Mouse (Mus musculus) kidney, embryonic 14.5 days (tissue): ENCODE data around the gene Osbpl6. TPM values are rescaled to one million over a fixed set of nuclear protein-coding genes. Genes with fewer than 3 reads are reported as not detected.

Experiments used
- ATAC-seq: fragments of 200-750 bp; cut with Nextera tagmentation; 2 replicates; pipeline ENCODE4 v1.8.0; 2017; ENCODE audit warnings: moderate number of reproducible peaks, mild to moderate bottlenecking, moderate TSS enrichment, moderate library complexity; ENCODE audit not compliant: low FRiP score, low TSS enrichment
- H3K27ac ChIP-seq: fragments of 300-500 bp; sonication (generic); 2 replicates; pipeline ENCODE4 v1.5.1; 2014; ENCODE audit warnings: low read depth, mild to moderate bottlenecking, low read length, moderate library complexity, mixed read lengths
- H3K27me3 ChIP-seq: fragments of 300-500 bp; sonication (generic); 2 replicates; pipeline ENCODE4 v1.6.1; 2014; ENCODE audit warnings: mild to moderate bottlenecking, low read length; ENCODE audit not compliant: control insufficient read depth, insufficient read depth
- H3K36me3 ChIP-seq: fragments of 300-500 bp; sonication (generic); 2 replicates; pipeline ENCODE4 v1.6.1; 2014; ENCODE audit warnings: low read length, mixed read lengths; ENCODE audit not compliant: control insufficient read depth, insufficient read depth
- H3K4me1 ChIP-seq: fragments of 300-500 bp; sonication (generic); 2 replicates; pipeline ENCODE4 v1.6.1; 2014; ENCODE audit warnings: low read length, mixed read lengths; ENCODE audit not compliant: control insufficient read depth, insufficient read depth
- H3K4me2 ChIP-seq: fragments of 300-500 bp; sonication (generic); replicated peaks from 2 replicates; pipeline ENCODE4 v1.6.1; 2014; ENCODE audit warnings: low read depth, mild to moderate bottlenecking, low read length
- H3K4me3 ChIP-seq: fragments of 300-500 bp; sonication (generic); 2 replicates; pipeline ENCODE4 v1.5.1; 2014; ENCODE audit warnings: mild to moderate bottlenecking, low read length
- H3K9ac ChIP-seq: fragments of 300-500 bp; sonication (generic); 2 replicates; pipeline ENCODE4 v1.6.1; 2014; ENCODE audit warnings: low read depth, mild to moderate bottlenecking, low read length, moderate library complexity
- H3K9me3 ChIP-seq: fragments of 300-500 bp; sonication (generic); 2 replicates; pipeline ENCODE4 v1.6.1; 2016; ENCODE audit warnings: low read length; ENCODE audit not compliant: control insufficient read depth
- WGBS: fragments of 180-500 bp; shearing (Covaris S2); extraction: QIAGEN DNeasy Blood & Tissue Kit; methylation state at CpG from one replicate; pipeline ENCODE4 v1.1.7; 2014; 5-methylcytosine and 5-hydroxymethylcytosine counted together
- polyA plus RNA-seq: library from polyadenylated mRNA; unstranded; fragments of >200 nt; fragmentation: Nextera tagmentation; extraction: Ambion mirVana; gene quantifications from 2 replicates; pipeline ENCODE4 v1.2.1, GENCODE M21; 2014

Gene Osbpl6
- 13.2 and 17.5 TPM in 2 replicates for polyA plus RNA-seq

DNA sequence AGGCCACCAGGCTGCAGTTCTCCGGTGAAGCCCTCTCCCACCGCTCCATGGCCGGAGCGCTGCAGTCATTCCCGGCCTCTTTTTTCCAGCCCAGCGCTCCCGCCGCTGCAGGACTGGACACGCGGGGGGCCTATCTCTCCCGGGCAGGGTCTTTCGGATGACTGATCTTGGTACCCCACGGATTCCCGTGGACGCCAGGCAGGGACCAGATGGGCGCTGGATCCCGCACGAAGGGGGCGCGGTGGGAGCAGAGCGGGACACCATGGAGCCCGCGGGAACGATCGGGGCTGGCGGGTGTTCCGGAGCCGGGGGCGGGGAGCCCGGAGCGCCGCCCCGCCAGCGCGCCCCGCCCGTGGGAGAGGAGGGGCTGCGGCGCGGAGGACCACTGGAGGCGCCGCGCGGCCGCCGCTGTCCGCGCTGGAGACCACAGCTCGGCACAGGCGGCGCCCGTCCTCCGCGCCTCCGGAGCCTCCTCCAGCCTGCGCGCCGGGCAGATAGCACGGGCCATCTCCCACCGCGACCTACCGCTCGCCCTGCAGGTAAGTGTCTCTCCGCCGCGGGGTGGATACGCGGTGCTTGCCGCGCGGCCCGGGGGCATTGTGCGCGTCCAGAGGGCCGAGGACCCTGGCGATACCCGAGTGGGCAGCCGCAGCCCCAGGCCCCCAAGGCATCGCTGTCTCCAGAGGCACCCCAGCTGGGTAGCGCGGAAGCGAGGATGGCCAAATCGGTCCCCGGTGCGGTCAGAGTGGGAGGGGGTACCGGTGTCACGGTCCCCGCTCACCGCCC lies at the start of gene Osbpl6:
TSS of gene Osbpl6 (plus strand) at position 358 of the 786 bp plus-strand sequence.
- ATAC-seq: peak; percentile 94
- no peaks in the 10 kb centered on the region for H3K36me3 ChIP-seq
- H3K9ac ChIP-seq: peak within 1 kb of the TSS; percentile 73
- H3K27ac ChIP-seq: peak within 1 kb of the TSS; percentile 27
- WGBS: 1% methylated on average over 78 of the region's 89 CpGs
- peak within 1 kb of the TSS; percentile 92 for H3K4me3 ChIP-seq
- H3K4me2 ChIP-seq: peak within 1 kb of the TSS; percentile 90
- H3K27me3 ChIP-seq: peaks cover 10% of the 10 kb centered on the region; the same call in 1 of the 2 replicates
- H3K9me3 ChIP-seq: no peaks in the 10 kb centered on the region
- H3K4me1 ChIP-seq: 0 out of 2 replicates have a peak, but pooled peaks cover 3% of the 10 kb centered on the region

DNA sequence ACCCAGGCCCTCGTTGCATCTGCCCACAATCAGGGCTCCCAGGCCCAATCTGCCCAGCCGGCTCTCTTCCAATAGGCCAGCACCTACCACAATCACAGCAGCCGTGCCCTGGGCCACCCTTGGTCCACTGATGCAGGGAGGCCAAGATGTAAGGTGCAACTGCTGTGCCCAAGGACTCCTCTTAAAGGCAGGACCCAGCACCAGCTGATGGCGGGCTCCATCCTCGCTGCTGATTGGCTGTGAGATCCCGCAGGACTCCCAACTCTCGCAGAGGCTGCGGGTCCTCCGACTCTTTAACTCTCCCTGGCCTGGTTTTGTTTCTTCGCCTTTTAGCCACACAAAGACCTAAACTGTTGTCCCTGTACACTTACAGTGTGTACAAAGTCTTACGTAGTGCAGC lies 46.1 kb upstream of the Osbpl6 start, which contains the start of gene Cyct:
TSS of gene Cyct (minus strand) at position 225 of the 400 bp plus-strand sequence.
- no peaks in the 10 kb centered on the region for H3K9me3 ChIP-seq
- H3K36me3 ChIP-seq: no peaks in the 10 kb centered on the region
- H3K9ac ChIP-seq: no peak within 1 kb of the TSS
- WGBS: 92% methylated on average over 11 of the region's 11 CpGs
- no peak for ATAC-seq
- H3K4me3 ChIP-seq: no peak within 1 kb of the TSS
- no peak within 1 kb of the TSS for H3K27ac ChIP-seq
- H3K4me2 ChIP-seq: no peak within 1 kb of the TSS
- no peaks in the 10 kb centered on the region for H3K27me3 ChIP-seq
- no peaks in the 10 kb centered on the region for H3K4me1 ChIP-seq

- 40% methylated on average over 2 of the region's 2 CpGs for WGBS
- H3K4me2 ChIP-seq: no peak overlapping the region
- H3K9ac ChIP-seq: no peak overlapping the region
- no peaks in the 10 kb centered on the region for H3K27me3 ChIP-seq
- H3K9me3 ChIP-seq: no peaks in the 10 kb centered on the region
- H3K36me3 ChIP-seq: no peaks in the 10 kb centered on the region
- no peaks in the 10 kb centered on the region for H3K4me1 ChIP-seq
- no peak for ATAC-seq
- no peak overlapping the region for H3K27ac ChIP-seq
- H3K4me3 ChIP-seq: no peak overlapping the region
Observed at GRCm38 (mm10) chr2:76362111-76362510, 44.2 kb upstream of the Osbpl6 start.

DNA sequence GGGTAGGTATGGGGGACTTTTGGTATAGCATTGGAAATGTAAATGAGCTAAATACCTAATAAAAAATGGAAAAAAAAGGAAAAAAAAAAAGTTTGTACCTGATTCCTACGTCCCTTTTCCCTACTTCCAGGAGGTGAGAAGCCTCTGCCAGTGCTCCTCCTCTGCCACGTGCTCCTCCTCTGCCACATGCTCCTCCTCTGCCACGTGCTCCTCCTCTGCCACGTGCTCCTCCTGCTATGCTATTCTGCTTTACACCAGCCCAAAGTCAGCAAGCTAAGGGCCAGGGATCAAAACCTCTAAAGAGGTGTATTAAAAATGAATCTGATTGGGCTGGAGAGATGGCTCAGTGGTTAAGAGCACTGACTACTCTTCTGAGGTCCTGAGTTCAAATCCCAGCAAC lies 40.5 kb upstream of the Osbpl6 start:
- H3K27ac ChIP-seq: no peak overlapping the region
- 80% methylated on average over 4 of the region's 4 CpGs for WGBS
- no peaks in the 10 kb centered on the region for H3K9me3 ChIP-seq
- no peak overlapping the region for H3K9ac ChIP-seq
- H3K36me3 ChIP-seq: no peaks in the 10 kb centered on the region
- H3K27me3 ChIP-seq: no peaks in the 10 kb centered on the region
- no peak overlapping the region for H3K4me3 ChIP-seq
- H3K4me2 ChIP-seq: no peak overlapping the region
- no peak for ATAC-seq
- H3K4me1 ChIP-seq: peaks cover 3% of the 10 kb centered on the region; the same call in 1 of the 2 replicates

DNA sequence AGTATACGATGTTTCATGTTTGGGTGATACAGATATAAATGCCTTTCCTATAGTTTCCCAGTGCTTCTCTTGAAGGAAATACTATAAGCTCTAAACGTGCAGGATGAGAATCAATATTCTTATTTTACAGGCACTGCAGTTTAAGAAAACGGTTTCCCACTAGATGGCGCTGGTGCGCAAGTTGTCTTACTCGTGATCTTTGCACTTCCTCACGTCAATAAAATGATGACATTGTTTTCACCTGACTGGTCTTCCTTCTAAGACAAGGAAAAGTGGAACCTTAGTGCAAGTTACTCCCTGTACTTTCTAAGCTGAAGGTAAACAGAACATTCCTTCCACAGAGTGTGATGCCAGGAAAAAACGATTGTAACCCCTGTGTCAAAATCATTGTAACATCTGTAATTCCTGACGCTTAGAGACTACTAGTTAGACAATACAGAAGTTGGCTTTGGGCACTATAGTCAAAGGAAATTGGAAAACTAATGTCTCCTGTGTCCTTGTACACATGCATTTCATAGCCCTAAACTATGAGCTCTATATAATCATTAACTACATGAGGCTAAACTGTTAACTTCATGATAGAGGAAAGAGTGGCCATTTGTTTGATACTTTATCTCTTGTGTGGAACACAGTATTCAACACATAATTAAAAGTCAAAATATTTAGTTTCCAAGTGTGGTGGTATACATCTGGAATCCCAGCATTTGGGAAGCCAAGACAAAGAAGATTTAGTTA lies 39.0 kb upstream of the Osbpl6 start:
- Histone ChIP-seq H3K4me2 (no peak overlapping the region), H3K9ac (no peak overlapping the region), H3K4me1 (peaks cover 7% of the 10 kb centered on the region; the same call in 1 of the 2 replicates), H3K9me3 (no peaks in the 10 kb centered on the region), H3K27me3 (no peaks in the 10 kb centered on the region), H3K36me3 (peaks cover 6% of the 10 kb centered on the region; the same call in 1 of the 2 replicates), H3K27ac (no peak overlapping the region), H3K4me3 (no peak overlapping the region)
- ATAC-seq: no peak
- WGBS: 19% methylated on average over 9 of the region's 9 CpGs

- Histone ChIP-seq H3K27ac (no peak overlapping the region), H3K9ac (no peak overlapping the region), H3K4me3 (peak overlapping the region; percentile 94; the same call in 1 of the 2 replicates), H3K36me3 (peaks cover 21% of the 10 kb centered on the region), H3K4me1 (peaks cover 7% of the 10 kb centered on the region; the same call in 1 of the 2 replicates), H3K27me3 (no peaks in the 10 kb centered on the region), H3K9me3 (no peaks in the 10 kb centered on the region), H3K4me2 (no peak overlapping the region)
- peak; percentile 26; the same call in 1 of the 2 replicates for ATAC-seq
- 74% methylated on average over 12 of the region's 13 CpGs for WGBS
Observed at GRCm38 (mm10) chr2:76368861-76369660, 37.2 kb upstream of the Osbpl6 start.

- H3K4me2 ChIP-seq: peak within 1 kb of the TSS; percentile 85
- peaks cover 7% of the 10 kb centered on the region; the same call in 1 of the 2 replicates for H3K4me1 ChIP-seq
- no peaks in the 10 kb centered on the region for H3K27me3 ChIP-seq
- ATAC-seq: peak; percentile 89
- H3K4me3 ChIP-seq: peak within 1 kb of the TSS; percentile 94
- WGBS: under 1% methylated on average over 60 of the region's 61 CpGs
- no peaks in the 10 kb centered on the region for H3K9me3 ChIP-seq
- 0 out of 2 replicates have a peak within 1 kb of the TSS, but pooled peaks have one; percentile 24 for H3K27ac ChIP-seq
- H3K9ac ChIP-seq: peak within 1 kb of the TSS; percentile 86
- H3K36me3 ChIP-seq: peaks cover 27% of the 10 kb centered on the region
Observed at GRCm38 (mm10) chr2:76369821-76370655, 36.3 kb upstream of the Osbpl6 start, which contains the start of gene Rbm45. Gene Rbm45 (plus strand): TSS chr2:76369984.

- 2% methylated on average over 7 of the region's 7 CpGs for WGBS
- Histone ChIP-seq H3K36me3 (peaks cover 33% of the 10 kb centered on the region), H3K27me3 (no peaks in the 10 kb centered on the region), H3K27ac (no peak overlapping the region), H3K4me2 (peak overlapping the region; percentile 85), H3K9me3 (no peaks in the 10 kb centered on the region), H3K4me3 (peak overlapping the region; percentile 94), H3K4me1 (peaks cover 7% of the 10 kb centered on the region; the same call in 1 of the 2 replicates), H3K9ac (peak overlapping the region; percentile 86)
- no peak for ATAC-seq
Observed at GRCm38 (mm10) chr2:76370656-76370922, 35.7 kb upstream of the Osbpl6 start.
